Mouse (Mus musculus) neural tube, embryonic 11.5 days (tissue): Measurements from ENCODE around the gene 5430427O19Rik. TPM values are rescaled to one million over a fixed set of nuclear protein-coding genes. Genes with fewer than 3 reads are reported as not detected.
A peak's percentile ranks its signal among the peaks of the same experiment; 100 is the strongest.

Experiments used
- ATAC-seq: fragments of 200-750 bp; cut with Nextera tagmentation; 2 replicates; pipeline ENCODE4 v1.8.0; 2017; ENCODE audit warnings: moderate number of reproducible peaks, mild to moderate bottlenecking, moderate TSS enrichment, moderate library complexity; ENCODE audit not compliant: insufficient read depth, low FRiP score, low TSS enrichment
- DNase-seq: peaks from one replicate; pipeline ENCODE4 v3.0.0-alpha.2; 2015; ENCODE audit warnings: low spot score
- H3K27ac ChIP-seq: fragments of 300-500 bp; sonication (generic); 2 replicates; pipeline ENCODE4 v1.5.1; 2014; ENCODE audit warnings: low read depth, mild to moderate bottlenecking, low read length
- H3K27me3 ChIP-seq: fragments of 300-500 bp; sonication (generic); 2 replicates; pipeline ENCODE4 v1.6.1; 2014; ENCODE audit warnings: mild to moderate bottlenecking, low read length, mixed read lengths; ENCODE audit not compliant: control insufficient read depth, insufficient read depth
- H3K36me3 ChIP-seq: fragments of 300-500 bp; sonication (generic); 2 replicates; pipeline ENCODE4 v1.6.1; 2014; ENCODE audit warnings: mild to moderate bottlenecking, low read length, moderate library complexity, mixed read lengths; ENCODE audit not compliant: control insufficient read depth, insufficient read depth
- H3K4me1 ChIP-seq: fragments of 300-500 bp; sonication (generic); 2 replicates; pipeline ENCODE4 v1.6.1; 2014; ENCODE audit warnings: low read length, mixed read lengths; ENCODE audit not compliant: control insufficient read depth, insufficient read depth
- H3K4me2 ChIP-seq: fragments of 300-500 bp; sonication (generic); 2 replicates; pipeline ENCODE4 v1.6.1; 2014; ENCODE audit warnings: low read depth, mild to moderate bottlenecking, moderate library complexity
- H3K4me3 ChIP-seq: fragments of 300-500 bp; sonication (generic); 2 replicates; pipeline ENCODE4 v1.5.1; 2014; ENCODE audit warnings: low read depth, low read length
- H3K9ac ChIP-seq: fragments of 300-500 bp; sonication (generic); 2 replicates; pipeline ENCODE4 v1.6.1; 2014; ENCODE audit warnings: mild to moderate bottlenecking, low read length
- H3K9me3 ChIP-seq: fragments of 300-500 bp; sonication (generic); 2 replicates; pipeline ENCODE4 v1.6.1; 2016; ENCODE audit warnings: low read length; ENCODE audit not compliant: control insufficient read depth
- WGBS: fragments of 180-500 bp; shearing (Covaris S2); extraction: QIAGEN DNeasy Blood & Tissue Kit; methylation state at CpG from one replicate; pipeline ENCODE4 v1.1.7; 2014; 5-methylcytosine and 5-hydroxymethylcytosine counted together
- polyA plus RNA-seq: library from polyadenylated mRNA; unstranded; fragments of >200 nt; fragmentation: Nextera tagmentation; extraction: Ambion mirVana; gene quantifications from 2 replicates; pipeline ENCODE4 v1.2.1, GENCODE M21; 2014

Gene 5430427O19Rik
- polyA plus RNA-seq, 1 experiment from 2014 or later, result 0.12 TPM

DNA sequence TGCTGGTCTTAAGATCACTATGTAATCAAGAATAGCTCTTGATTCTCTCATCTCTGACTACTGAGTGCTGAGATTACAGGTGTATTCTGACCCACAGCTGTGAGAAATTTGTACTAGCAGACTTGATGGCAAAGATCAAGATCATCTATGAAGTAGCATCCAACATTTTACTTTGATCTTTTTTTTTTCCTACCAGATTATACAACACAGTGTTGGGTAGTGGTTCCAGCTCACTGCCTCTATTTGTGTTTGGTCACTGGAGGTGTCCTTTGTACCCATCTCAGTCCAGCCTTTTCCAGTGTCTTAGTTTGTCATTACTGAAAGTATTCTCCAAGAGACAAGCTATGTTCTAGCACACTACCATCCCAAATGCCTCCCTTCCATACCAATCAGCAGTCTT is 5.8 kb downstream of the 5430427O19Rik start:
- DNase-seq, result no peak
- Histone ChIP-seq H3K4me2 (no peak overlapping the region), H3K4me3 (no peak overlapping the region), H3K36me3 (no peaks in the 10 kb centered on the region), H3K9me3 (no peaks in the 10 kb centered on the region), H3K4me1 (no peaks in the 10 kb centered on the region), H3K9ac (no peak overlapping the region), H3K27ac (no peak overlapping the region), H3K27me3 (no peaks in the 10 kb centered on the region)
- no peak for ATAC-seq

DNA sequence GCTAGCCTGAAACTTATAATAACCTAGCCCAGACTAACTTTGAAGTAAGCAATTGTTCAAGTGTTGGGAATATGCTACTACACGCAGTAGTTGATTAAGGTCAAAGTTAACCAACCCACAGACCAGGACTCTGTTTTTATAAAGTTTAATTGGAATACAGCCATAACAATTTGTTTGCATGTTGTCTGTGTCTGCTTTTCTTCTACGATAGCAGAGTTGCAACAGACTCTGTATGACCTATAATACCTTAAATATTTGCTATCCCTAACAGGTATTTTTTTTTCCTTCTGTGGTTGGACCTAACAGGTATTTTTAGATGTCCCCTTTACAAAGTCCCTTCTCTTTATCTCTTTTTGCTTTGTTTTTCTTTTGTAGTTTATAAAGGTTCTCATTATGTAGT is 7.6 kb downstream of the 5430427O19Rik start:
- Histone ChIP-seq H3K4me2 (no peak overlapping the region), H3K4me1 (no peaks in the 10 kb centered on the region), H3K36me3 (no peaks in the 10 kb centered on the region), H3K9ac (no peak overlapping the region), H3K27me3 (no peaks in the 10 kb centered on the region), H3K4me3 (no peak overlapping the region), H3K27ac (no peak overlapping the region), H3K9me3 (no peaks in the 10 kb centered on the region)
- WGBS, result 82% methylated on average over 2 of the region's 2 CpGs
- DNase-seq (no peak), ATAC-seq (no peak)

DNA sequence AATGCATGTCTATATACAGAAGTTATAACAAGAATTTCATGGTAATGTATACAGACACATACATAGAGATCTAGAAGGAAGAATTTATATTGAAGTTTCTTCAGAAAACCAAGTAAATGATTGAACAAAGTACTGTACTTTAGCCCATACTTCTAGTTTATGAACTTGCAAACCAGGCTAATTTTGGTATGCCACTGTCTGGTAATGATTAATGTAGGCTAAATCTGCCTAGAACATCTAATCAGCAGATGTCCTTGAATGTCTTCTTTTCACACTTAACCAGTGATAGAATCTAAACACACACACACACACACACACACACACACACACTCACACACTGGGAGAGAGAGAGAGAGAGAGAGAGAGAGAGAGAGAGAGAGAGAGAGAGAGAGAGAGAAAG is 8.1 kb downstream of the 5430427O19Rik start:
- DNase-seq, result no peak
- no peak for ATAC-seq
- no peaks in the 10 kb centered on the region for H3K36me3 ChIP-seq
- no peaks in the 10 kb centered on the region for H3K4me1 ChIP-seq
- H3K27ac ChIP-seq, result no peak overlapping the region
- no peaks in the 10 kb centered on the region for H3K27me3 ChIP-seq
- H3K4me2 ChIP-seq, result no peak overlapping the region
- H3K4me3 ChIP-seq, result no peak overlapping the region
- no peak overlapping the region for H3K9ac ChIP-seq
- H3K9me3 ChIP-seq, result no peaks in the 10 kb centered on the region

DNA sequence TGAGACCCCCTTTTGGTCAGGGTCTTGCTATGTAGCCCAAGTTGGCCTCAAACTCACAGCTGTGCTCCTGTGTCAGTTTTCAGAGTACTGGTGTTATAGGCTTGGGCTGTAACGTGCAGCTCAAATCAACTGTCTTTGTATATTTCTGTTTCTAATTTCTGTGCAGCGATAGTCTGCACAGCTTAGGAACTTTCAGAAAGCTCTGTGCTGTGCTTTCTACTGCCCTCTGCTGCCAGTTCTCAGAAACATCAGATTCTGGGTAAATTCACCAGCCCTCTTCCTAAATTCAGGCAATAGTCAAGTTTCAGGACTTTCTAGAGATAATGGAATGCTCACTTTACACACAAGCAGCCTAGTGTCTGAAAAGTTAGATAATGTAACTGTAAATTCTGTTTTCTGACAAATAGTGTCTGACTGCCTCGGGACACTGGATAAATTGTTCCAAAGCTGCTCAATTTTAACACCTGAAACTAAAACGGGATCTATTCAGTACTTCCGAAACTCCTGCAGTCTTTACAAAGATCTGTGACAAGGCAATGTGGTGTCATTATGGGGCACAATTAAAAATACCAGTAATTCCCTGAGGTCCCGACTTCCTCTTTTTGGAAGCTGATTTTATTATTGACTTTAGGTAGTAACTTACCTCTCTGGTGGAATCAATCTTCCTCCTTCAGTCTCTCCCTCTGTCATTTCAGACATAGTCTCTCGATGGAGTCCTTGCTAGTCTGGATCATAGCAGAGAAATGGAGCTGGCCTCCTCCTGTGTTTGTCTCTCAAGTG is 9.2 kb downstream of the 5430427O19Rik start:
- no peaks in the 10 kb centered on the region for H3K4me1 ChIP-seq
- no peak for ATAC-seq
- H3K9me3 ChIP-seq, result no peaks in the 10 kb centered on the region
- H3K9ac ChIP-seq, result no peak overlapping the region
- H3K4me3 ChIP-seq, result no peak overlapping the region
- DNase-seq, result peak; percentile 12
- no peak overlapping the region for H3K4me2 ChIP-seq
- WGBS, result 67% methylated on average over 7 of the region's 7 CpGs
- no peak overlapping the region for H3K27ac ChIP-seq
- no peaks in the 10 kb centered on the region for H3K27me3 ChIP-seq
- H3K36me3 ChIP-seq, result no peaks in the 10 kb centered on the region

DNA sequence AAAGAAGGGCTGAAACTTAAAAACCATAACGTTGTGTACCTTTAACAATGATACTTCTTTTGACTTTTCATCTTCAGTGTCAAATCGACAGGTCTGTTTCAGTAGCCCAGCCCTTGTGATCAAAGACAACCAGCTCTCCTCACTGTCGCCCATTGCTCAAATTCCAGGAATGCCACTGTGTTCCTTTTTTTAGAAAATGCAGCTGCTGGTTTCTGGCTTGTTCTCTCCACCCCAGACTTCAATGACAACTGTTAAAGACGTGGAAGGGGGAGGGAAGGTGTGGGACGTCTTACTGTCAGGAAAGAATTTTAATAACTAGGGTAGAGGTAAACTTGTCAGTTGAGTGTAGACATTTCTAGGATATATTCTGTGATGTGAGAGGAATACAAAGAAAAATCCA is 16.5 kb downstream of the 5430427O19Rik start:
- Histone ChIP-seq H3K4me1 (no peaks in the 10 kb centered on the region), H3K36me3 (no peaks in the 10 kb centered on the region), H3K9ac (no peak overlapping the region), H3K27me3 (no peaks in the 10 kb centered on the region), H3K27ac (no peak overlapping the region), H3K9me3 (no peaks in the 10 kb centered on the region), H3K4me3 (no peak overlapping the region), H3K4me2 (no peak overlapping the region)
- ATAC-seq (no peak), DNase-seq (no peak)
- WGBS, result 58% methylated on average over 5 of the region's 5 CpGs

DNA sequence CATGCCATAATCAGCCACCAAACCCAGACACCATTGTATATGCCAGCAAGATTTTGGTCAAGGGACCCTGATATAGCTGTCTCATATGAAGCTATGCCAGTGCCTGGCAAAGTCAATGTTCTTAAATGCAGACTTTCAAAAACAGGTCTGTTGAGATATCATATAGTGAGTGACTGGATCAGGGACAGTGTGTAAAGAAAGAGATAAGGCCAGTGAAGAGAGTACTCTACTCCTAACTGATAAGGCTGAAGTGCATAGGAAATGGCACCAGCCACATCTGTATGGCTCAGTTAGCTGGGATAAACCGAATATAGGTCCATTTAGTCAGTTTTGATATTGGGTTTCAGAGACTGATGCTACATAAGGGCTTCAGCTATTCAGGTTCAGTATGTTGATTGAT is 31.0 kb downstream of the 5430427O19Rik start:
- H3K4me1 ChIP-seq, result no peaks in the 10 kb centered on the region
- H3K27me3 ChIP-seq, result no peaks in the 10 kb centered on the region
- H3K4me2 ChIP-seq, result no peak overlapping the region
- no peak for DNase-seq
- H3K27ac ChIP-seq, result no peak overlapping the region
- 68% methylated on average over 1 of the region's 1 CpGs for WGBS
- no peaks in the 10 kb centered on the region for H3K36me3 ChIP-seq
- no peaks in the 10 kb centered on the region for H3K9me3 ChIP-seq
- H3K9ac ChIP-seq, result no peak overlapping the region
- ATAC-seq, result no peak
- no peak overlapping the region for H3K4me3 ChIP-seq

DNA sequence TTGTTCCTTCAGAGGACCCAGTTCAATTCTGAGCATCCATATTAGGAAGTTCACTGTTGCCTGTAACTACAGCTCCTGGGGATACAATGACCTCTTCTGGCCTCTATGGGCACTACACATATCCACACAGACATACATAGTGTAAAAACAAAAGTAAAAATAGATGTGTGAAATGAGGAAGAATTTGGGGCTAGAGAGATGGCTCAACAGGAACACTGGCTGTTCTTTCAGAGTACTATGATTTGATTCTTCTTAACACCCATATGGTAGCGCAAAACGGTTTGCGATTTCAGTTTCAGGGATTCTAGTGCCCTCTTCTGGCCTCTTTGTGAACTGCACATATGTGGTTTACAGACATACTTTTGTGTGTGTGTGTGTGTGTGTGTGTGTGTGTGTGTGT is 48.9 kb downstream of the 5430427O19Rik start:
- Histone ChIP-seq H3K9me3 (no peaks in the 10 kb centered on the region), H3K36me3 (no peaks in the 10 kb centered on the region), H3K9ac (no peak overlapping the region), H3K4me2 (no peak overlapping the region), H3K27me3 (no peaks in the 10 kb centered on the region), H3K4me1 (no peaks in the 10 kb centered on the region), H3K27ac (no peak overlapping the region), H3K4me3 (no peak overlapping the region)
- WGBS, result 47% methylated on average over 3 of the region's 3 CpGs
- ATAC-seq, result no peak
- DNase-seq, result peak; percentile 17

DNA sequence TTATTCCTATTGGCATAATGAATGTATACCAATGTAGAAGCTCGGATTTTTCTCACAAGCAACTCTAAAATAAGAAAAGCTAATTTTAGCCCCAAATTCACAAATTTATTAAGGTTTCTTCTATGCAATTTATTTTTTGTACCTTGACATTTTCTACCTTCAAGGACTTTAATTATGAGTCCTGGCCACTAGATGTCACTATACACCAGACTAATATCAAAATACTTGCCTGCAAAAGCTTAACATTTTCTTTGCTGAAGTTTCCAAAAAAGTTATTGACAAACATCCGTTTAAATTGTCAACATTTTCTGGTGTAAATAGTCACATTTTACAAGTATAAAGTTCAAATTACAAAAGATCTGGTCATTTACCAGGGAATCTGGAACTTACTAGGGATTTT is 62.8 kb downstream of the 5430427O19Rik start:
- Histone ChIP-seq H3K27me3 (no peaks in the 10 kb centered on the region), H3K9ac (no peak overlapping the region), H3K4me3 (no peak overlapping the region), H3K27ac (no peak overlapping the region), H3K36me3 (no peaks in the 10 kb centered on the region), H3K4me2 (no peak overlapping the region), H3K4me1 (no peaks in the 10 kb centered on the region), H3K9me3 (no peaks in the 10 kb centered on the region)
- WGBS, result 13% methylated on average over 2 of the region's 2 CpGs
- ATAC-seq, result no peak
- no peak for DNase-seq
